Mouse (Mus musculus) C2C12 (cell line): ENCODE data around the gene Esp6. TPM values are rescaled to one million over a fixed set of nuclear protein-coding genes. Genes with fewer than 3 reads are reported as not detected.

Experiments
- H3K27me3 ChIP-seq: one replicate; pipeline ENCODE4 v1.6.1; 2011; ENCODE audit not compliant: control insufficient read depth, insufficient read depth, insufficient read length
- H3K36me3 ChIP-seq: one replicate; pipeline ENCODE4 v1.6.1; 2011; ENCODE audit not compliant: control insufficient read depth, insufficient read depth
- H3K4me3 ChIP-seq: one replicate; pipeline ENCODE4 v1.5.1; 2011; ENCODE audit warnings: mild to moderate bottlenecking, control low read depth; ENCODE audit not compliant: poor library complexity, insufficient read depth, severe bottlenecking
- H3K79me2 ChIP-seq: one replicate; pipeline ENCODE4 v1.6.1; 2011; ENCODE audit not compliant: control insufficient read depth, insufficient read depth
- H3K79me3 ChIP-seq: one replicate; pipeline ENCODE4 v1.6.1; 2011; ENCODE audit warnings: low read depth, control low read depth
- H3ac ChIP-seq: one replicate; pipeline ENCODE3; 2011; ENCODE audit warnings: low read depth; ENCODE audit not compliant: control insufficient read depth, insufficient read length
- CEBPB ChIP-seq: IDR thresholded peaks from one replicate; pipeline ENCODE4 v1.6.1; 2011; ENCODE audit warnings: low read depth, mild to moderate bottlenecking, control low read depth, moderate library complexity
- CTCF ChIP-seq: IDR thresholded peaks from one replicate; pipeline ENCODE4 v1.5.1; 2011; ENCODE audit not compliant: control insufficient read depth, insufficient read depth, insufficient read length
- FOSL1 ChIP-seq: IDR thresholded peaks from one replicate; pipeline ENCODE4 v1.8.0; 2011; ENCODE audit warnings: mild to moderate bottlenecking, low read length; ENCODE audit not compliant: poor library complexity, insufficient read depth, severe bottlenecking
- MAX ChIP-seq: IDR thresholded peaks from one replicate; pipeline ENCODE4 v1.6.1; 2011; ENCODE audit warnings: mild to moderate bottlenecking, control low read depth
- MYOD1 ChIP-seq: IDR thresholded peaks from one replicate; pipeline ENCODE4 v1.6.1; 2011; ENCODE audit warnings: low read depth; ENCODE audit not compliant: control insufficient read depth, insufficient read length
- MYOG ChIP-seq: IDR thresholded peaks from one replicate; pipeline ENCODE4 v1.6.1; 2011; ENCODE audit not compliant: control insufficient read depth, insufficient read length; ENCODE audit errors: extremely low read depth
- USF1 ChIP-seq: IDR thresholded peaks from one replicate; pipeline ENCODE4 v1.6.1; 2011; ENCODE audit warnings: low read depth, mild to moderate bottlenecking, control low read depth, moderate library complexity
- polyA plus RNA-seq: library from polyadenylated mRNA; unstranded; fragments of >200 nt; fragmentation: generic; extraction: Trizol; gene quantifications from one replicate; pipeline ENCODE4 v1.2.1, GENCODE M21; 2012; ENCODE audit warnings: missing spikeins

Esp6 gene
- polyA plus RNA-seq, 1 experiment, result not detected

GRCm38 (mm10) chr17:40591297-40591696 lies 30.0 kb downstream of the Esp6 start:
- H3K79me3 ChIP-seq, result no peaks in the 10 kb centered on the region

GRCm38 (mm10) chr17:40598294-40598693 lies 37.0 kb downstream of the Esp6 start, which contains the start of gene Esp4:
Gene Esp4 (plus strand): TSS chr17:40598594.
- H3ac ChIP-seq, result no peak within 1 kb of the TSS
- no peaks in the 10 kb centered on the region for H3K79me2 ChIP-seq
- H3K4me3 ChIP-seq, result no peak within 1 kb of the TSS
- no peaks in the 10 kb centered on the region for H3K79me3 ChIP-seq
- TF ChIP-seq USF1 (no peak), MAX (no peak), CEBPB (no peak), FOSL1 (no peak), MYOG (no peak), MYOD1 (no peak), CTCF (no peak)
- no peaks in the 10 kb centered on the region for H3K36me3 ChIP-seq
- H3K27me3 ChIP-seq, result no peaks in the 10 kb centered on the region

More at GRCm38 (mm10) chr17:40591297-40591696, 30.0 kb downstream of the Esp6 start:
- no peaks in the 10 kb centered on the region for H3K36me3 ChIP-seq
- H3K27me3 ChIP-seq, result no peaks in the 10 kb centered on the region
- H3K4me3 ChIP-seq, result no peak overlapping the region
- H3K79me2 ChIP-seq, result no peaks in the 10 kb centered on the region
- no peak for TF ChIP-seq FOSL1
- no peak for TF ChIP-seq MAX
- TF ChIP-seq MYOG, result no peak
- TF ChIP-seq USF1, result no peak
- TF ChIP-seq CEBPB, result no peak
- TF ChIP-seq MYOD1, result no peak
- no peak for TF ChIP-seq CTCF
- no peak overlapping the region for H3ac ChIP-seq

Other genes starting within 250 kb of the Esp6 start
- gene Crisp1, start 242.3 kb upstream of the Esp6 start, polyA plus RNA-seq, result not detected
- not detected for gene Esp8, start 41.5 kb upstream of the Esp6 start, polyA plus RNA-seq
- gene Esp4, start 37.1 kb downstream of the Esp6 start, polyA plus RNA-seq, result not detected
- not detected for gene Esp3, start 70.6 kb downstream of the Esp6 start, polyA plus RNA-seq
- gene Esp1, start 165.6 kb downstream of the Esp6 start, polyA plus RNA-seq, result not detected
- gene Crisp2, start 245.5 kb downstream of the Esp6 start, polyA plus RNA-seq, result not detected
- not detected for gene Rhag, start 249.6 kb downstream of the Esp6 start, polyA plus RNA-seq